Mouse (Mus musculus): Measurements from ENCODE around the gene Flii.

The Flii gene

DNA sequence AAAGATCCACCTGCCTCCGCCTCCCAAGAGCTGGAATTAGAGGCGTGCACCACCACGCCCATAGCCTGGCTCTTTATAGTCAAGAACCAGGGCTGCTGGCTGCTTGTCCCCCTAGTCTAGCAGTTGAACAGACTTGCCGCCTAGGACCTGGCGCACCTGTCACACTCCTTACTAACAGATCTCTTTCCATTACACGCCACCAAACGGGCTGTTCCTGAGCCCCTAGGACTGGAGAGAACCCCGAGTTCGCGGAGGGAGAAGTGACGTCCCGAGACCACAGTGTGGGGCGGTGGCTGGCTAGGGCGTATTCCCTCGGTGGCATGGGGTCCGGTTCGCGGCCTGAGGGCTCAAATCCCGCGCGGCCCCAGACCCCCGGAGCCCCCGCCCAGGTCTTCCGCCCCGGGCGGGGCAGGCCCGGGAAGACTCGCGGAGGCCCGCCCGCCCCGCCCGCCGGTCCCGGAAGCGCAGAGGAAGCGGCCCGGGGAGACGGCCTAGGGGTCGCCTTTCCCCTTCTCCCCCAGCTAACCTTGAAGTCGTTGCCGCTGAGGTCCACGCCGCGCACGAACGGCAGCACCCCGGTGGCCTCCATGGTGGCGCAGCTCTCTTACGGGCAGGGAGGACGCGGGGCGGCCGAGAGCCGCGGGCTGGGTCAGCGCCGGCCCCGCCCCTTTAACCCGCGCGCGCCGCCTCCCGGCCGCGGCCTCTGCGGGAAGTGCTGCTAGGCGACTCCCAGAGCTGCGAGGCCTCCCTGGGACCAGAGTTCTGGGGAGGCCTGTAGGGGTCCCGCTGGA, at the start of gene Flii:
Gene Flii, minus strand, starts transcription at position 663 of the 791 bp plus-strand sequence.
- in situ Hi-C loops (cut with MboI, MseI), result no loop called here

DNA sequence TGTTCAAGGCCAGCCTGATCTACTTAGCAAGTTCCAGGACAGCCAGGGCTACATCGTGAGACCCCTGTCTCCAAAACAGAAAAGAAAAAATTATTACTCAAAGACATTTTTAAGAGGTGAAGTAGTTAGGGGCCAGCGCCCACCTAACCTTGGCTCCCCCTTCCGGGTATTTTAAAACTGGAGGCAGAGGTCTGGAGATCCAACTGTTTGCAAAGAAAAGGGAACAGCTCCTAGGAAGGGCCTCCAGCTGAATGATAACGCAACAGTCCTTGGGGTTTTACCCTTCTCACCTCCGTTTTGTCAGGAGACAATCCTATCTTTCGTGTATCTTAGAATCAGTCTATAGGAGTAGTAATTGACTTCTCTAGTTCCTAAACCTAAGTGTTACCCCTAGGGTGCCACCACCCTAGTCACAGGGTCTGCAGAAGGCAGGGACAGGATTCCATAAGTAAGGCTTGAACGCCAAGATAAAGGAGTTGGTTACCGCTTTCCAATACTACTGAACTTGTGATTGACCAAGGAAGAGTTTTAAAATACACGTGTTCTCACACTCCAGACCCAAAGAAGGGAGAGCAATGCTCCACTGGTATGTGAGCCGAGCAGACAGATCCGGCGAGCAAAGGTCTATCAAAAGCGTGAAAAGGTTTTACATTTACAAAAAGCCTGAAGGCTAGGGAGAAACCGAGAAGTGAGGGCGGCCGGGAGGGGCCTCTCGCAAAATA, 49.2 kb upstream of the Flii start:
- in situ Hi-C loops (cut with MboI, MseI), result loop anchor here (5.0 kb wide), 1 partner anchor 79 kb away; the partner anchor contains the start of gene Llgl1

GRCm38 (mm10) chr11:60775578-60775977, 48.5 kb upstream of the Flii start:
- in situ Hi-C loops (cut with MboI, MseI), result loop anchor here (5.0 kb wide), 1 partner anchor 78 kb away; the partner anchor contains the start of gene Llgl1

DNA sequence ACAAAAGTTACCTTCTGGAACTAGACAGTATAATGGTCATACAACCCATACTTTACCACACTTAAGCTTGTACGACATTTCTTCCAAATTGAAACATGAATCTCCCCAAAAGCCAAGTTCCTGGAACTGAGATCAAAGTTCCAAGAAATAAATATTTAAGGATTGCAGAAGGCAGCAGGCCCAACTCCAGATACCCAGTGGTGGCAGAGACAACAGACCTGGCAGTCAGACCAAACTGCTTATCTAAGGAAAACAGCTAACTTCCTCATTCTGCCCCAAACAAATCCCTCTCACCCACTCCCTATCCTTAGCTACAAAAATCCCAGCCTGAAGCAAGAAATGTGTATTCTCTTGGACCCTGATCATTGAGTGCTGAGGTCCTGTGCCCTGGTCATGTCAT, 47.8 kb upstream of the Flii start:
- in situ Hi-C loops (cut with MboI, MseI), result loop anchor here (5.0 kb wide), 1 partner anchor 78 kb away; the partner anchor contains the start of gene Llgl1

DNA sequence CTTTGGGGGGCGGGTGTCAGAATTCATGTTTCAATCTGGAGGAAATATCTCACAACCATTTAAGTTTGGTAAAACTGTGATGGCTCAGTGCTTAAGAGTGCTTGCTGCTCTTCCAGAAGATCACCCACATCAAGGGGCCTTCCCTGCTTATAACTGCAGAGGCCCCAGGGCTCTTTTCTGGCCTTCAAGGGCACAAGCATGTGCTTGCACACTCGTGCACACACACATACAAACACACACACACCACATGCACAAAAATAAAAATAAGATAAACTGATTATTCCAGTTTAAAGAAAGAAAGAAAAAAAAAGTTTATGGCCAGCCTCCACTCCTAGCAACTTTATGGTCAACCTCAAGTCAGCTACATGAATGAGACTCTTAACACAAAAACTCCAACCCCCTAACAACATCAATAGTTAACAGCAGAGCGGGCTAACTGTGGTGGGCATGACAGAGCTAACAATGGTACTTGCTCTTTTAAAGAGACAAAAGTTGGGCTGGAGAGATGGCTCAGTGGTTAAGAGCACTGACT, 47.2 kb upstream of the Flii start:
- in situ Hi-C loops (cut with MboI, MseI), result no loop called here

GRCm38 (mm10) chr11:60772161-60772560, 45.1 kb upstream of the Flii start:
- in situ Hi-C loops (cut with MboI, MseI), result no loop called here

- in situ Hi-C loops (cut with MboI, MseI), result no loop called here
Observed at GRCm38 (mm10) chr11:60770776-60771175, 43.7 kb upstream of the Flii start.

GRCm38 (mm10) chr11:60769322-60769721, 42.3 kb upstream of the Flii start:
- in situ Hi-C loops (cut with MboI, MseI), result loop anchor here (10.0 kb wide), 1 partner anchor 1845 kb away; no protein-coding TSS in a partner anchor

DNA sequence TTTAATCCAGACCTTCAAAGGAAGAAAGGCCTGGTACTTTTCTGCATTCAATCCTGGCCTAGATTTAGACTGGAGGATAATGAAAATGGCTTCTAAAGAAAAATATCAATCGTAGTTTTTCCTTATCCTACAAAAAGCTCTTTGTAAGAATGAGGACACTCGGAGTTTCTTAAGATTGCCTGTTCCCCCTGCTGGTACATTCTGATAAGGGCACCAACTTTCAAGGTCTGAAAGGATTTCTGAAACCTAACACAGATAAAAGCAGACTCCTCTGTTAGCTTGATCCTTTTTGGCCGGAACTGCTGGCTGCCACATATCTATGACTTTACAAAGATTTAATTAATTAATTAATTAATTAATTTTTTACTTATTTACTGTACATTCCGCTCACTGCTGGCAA, 39.9 kb upstream of the Flii start:
- in situ Hi-C loops (cut with MboI, MseI), result loop anchor here (10.0 kb wide), 1 partner anchor 1842 kb away; no protein-coding TSS in a partner anchor

- in situ Hi-C loops (cut with MboI, MseI), result loop anchor here (10.0 kb wide), 1 partner anchor 1837 kb away; no protein-coding TSS in a partner anchor
Observed at GRCm38 (mm10) chr11:60761681-60762080, 34.6 kb upstream of the Flii start.

DNA sequence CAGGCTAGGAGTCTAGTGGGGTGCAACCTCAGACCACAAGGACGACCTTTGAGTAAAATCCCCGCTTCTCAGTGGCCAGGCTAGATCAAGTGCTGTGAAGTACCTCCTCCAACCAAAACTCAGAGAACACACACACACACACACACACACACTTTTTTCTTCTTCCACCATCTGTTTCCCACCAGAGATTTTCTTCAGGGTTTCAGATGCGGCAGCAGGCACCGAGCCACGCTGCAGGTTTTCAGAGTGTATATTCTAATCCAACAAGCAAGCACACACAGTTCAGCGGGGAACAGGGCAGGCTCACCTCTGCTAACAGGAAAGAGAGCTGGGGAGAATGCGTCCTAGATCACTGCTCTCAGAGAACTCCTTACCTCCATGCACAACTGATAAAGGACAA, 28.5 kb upstream of the Flii start:
- in situ Hi-C loops (cut with MboI, MseI), result no loop called here

- in situ Hi-C loops (cut with MboI, MseI), result no loop called here
Observed at GRCm38 (mm10) chr11:60740321-60740720, 13.3 kb upstream of the Flii start.

DNA sequence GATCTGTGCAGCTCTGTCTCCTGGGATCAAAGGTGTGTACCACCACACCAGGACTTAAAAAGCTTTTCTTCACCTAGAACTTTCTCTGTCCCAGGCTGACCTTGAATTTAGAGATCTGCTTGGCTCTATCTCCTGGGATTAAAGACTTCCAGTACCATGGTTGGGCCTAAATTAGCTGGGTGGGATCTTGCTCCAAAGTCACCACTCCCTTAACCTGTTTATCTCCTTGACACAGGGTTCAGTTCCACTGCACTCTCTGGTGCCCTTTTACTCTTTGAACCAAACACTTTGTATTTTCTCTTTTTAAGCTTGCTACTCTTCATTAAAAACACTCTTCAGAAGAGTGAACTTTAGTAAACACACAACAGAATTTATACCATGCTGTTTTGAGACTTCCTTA, 10.4 kb upstream of the Flii start:
- in situ Hi-C loops (cut with MboI, MseI), result no loop called here

- in situ Hi-C loops (cut with MboI, MseI), result no loop called here
Observed at GRCm38 (mm10) chr11:60736491-60736890, 9.4 kb upstream of the Flii start.

- in situ Hi-C loops (cut with MboI, MseI), result no loop called here
Observed at GRCm38 (mm10) chr11:60735191-60735590, 8.1 kb upstream of the Flii start.

DNA sequence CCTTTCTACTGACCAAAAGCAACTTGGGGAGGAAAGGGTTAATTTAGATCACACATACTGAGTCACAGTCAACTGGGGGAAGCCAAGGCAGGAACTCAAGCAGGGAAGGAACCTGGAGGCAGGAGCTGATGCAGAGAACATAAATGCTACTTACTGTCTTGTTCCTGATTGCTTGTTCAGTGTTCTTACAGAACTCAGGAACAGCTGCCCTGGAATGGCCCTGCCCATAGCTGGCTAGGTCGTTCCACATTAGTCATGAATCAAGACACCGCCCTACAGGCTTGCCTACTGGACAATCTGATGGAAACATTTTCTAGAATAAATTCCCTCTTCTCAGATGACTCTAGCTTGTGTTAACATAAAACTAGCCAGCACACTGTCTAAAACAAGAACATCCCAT, 7.1 kb upstream of the Flii start:
- in situ Hi-C loops (cut with MboI, MseI), result no loop called here

DNA sequence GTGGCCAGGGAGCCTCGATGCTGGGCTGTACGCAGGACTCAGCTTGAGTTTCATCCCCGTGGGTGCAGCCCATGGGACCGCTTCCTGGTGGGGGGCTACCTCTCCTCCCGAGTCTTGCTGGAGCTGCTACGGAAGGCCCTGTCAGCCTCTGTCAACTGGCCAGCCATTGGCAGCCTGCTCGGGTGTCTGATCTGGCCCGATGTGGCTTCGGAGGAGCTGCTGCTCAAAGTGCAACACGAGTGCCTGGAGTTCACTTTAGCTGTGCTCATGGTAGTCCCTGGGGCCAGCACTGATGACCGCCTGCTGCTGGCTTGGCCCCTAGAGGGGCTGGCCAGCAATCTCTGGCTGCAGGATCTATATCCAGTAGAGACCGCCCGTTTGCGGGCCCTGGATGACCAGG, 4.2 kb upstream of the Flii start:
- in situ Hi-C loops (cut with MboI, MseI), result no loop called here

DNA sequence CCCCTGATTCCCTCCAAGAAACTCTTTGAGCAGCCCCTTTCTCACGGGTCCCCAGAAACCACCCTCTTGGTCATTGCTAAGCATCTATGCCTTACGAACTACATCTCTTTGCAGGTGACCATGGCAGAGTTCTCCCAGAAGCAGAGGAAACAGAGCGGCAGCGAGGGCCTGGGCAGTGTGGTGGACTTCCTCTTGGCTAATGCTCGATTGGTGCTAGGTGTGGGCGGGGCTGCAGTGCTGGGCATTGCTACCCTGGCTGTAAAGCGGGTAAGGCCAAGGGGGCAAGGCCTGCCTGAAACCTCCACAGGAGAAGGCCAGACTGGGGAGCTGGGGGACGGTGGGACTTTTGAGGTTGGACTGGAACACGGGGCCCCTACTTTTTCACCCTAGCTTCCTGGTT, 3.1 kb upstream of the Flii start:
- in situ Hi-C loops (cut with MboI, MseI), result no loop called here

DNA sequence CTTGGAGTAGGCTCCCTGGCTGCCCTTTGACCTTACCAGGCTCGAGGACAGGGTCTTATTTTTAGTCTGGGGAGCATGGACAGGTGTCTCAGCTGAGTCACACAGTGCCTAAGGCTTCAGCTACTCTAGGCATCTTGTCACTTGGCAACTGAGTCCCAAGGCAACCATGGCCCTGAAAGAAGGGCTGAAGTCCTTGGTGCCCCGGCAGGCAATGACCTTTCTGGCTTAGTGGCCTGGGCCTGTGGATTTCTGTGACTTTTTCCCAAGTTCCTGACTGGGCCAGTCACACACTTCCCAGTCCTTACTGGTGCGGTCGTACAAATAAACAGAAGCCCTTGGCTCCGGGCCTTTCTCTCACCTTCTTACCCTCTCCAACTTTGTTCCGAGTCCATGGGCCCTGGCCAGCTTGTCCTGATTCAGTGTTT, 2.2 kb upstream of the Flii start:
- in situ Hi-C loops (cut with MboI, MseI), result no loop called here

DNA sequence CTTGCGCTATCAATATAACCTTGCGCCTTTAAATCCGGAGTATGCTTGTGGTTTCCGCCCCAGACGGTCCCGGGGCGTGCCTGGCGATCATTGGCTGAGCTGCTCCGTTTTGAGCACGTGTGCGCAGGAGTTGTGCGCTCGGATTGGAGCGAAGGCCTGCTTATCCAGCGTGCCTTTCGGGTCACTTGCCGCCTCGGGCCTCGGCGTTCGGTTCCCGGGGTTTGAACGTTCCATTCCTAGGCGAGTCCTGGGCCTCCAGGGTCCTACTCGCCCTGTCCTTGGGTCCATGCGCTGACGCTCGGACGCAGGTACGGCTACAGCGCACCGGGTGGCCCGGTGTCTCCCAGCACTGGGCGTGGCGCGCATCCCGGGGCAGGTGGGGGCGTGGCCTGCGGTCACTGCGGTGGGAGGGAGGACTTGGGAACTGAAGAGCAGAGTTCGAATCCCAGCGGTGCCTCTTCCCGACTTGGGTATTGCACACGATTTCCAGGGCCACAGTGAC, 1.2 kb upstream of the Flii start, which contains the start of gene Mief2:
Gene Mief2, plus strand, starts transcription at position 139 of the 502 bp plus-strand sequence.
- in situ Hi-C loops (cut with MboI, MseI), result no loop called here

GRCm38 (mm10) chr11:60727392-60728140, 503 bp upstream of the Flii start:
- in situ Hi-C loops (cut with MboI, MseI), result no loop called here
